Mouse (Mus musculus): Measurements from ENCODE around the gene Sppl2b. TPM values are rescaled to one million over a fixed set of nuclear protein-coding genes. Genes with fewer than 3 reads are reported as not detected.
"Not testable (repeated sequence)": the region's sequence is repeated elsewhere in the genome, so short reads cannot be mapped to it uniquely, and the experiment has no call there.

Gene Sppl2b
- total and polyA plus RNA-seq, 2 experiments from 2014 or later: 78.6 to 132 TPM

DNA sequence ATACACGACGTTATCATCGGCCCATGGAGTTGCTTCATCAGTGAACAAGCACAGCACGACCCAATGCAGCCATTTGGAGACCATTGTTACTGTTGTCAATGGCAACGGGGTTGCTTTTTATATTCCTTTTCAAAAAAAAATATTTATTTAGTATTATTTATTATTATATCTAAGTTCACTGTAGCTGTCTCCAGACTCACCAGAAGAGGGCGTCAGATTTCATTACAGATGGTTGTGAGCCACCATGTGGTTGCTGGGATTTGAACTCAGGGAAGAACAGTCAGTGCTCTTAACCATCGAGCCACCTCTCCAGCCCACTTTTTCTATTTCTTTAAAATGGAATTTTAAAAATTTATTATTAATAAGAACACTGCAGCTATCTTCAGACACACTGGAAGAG is 40.3 kb upstream of the Sppl2b start:
- Histone ChIP-seq H3K9ac (replicated peaks; ENCODE audit: low read length, poor library complexity, severe bottlenecking) (no peak overlapping the region), H3K27ac (ENCODE audit: low read depth, low read length) (no peak overlapping the region), H3K4me1 (ENCODE audit: insufficient read depth, low read length) (peaks cover 5% of the 10 kb centered on the region; the same call in 1 of the 2 replicates), H3K4me2 (ENCODE audit: low read depth, low read length, poor library complexity, severe bottlenecking) (no peak overlapping the region), H3K27me3 (ENCODE audit: insufficient read depth, low read length) (no peaks in the 10 kb centered on the region), H3K9me3 (ENCODE audit: low read length) (no peaks in the 10 kb centered on the region), H3K36me3 (ENCODE audit: insufficient read depth, low read length) (no peaks in the 10 kb centered on the region), H3K4me3 (ENCODE audit: low read depth, low read length) (no peak overlapping the region)
- TF ChIP-seq CTCF (IDR thresholded peaks at IDR 0.05): 0 out of 2 replicates have a peak, but pooled peaks have one; percentile 16
- WGBS: 59% methylated on average over 7 of the region's 7 CpGs
- ATAC-seq (ENCODE audit: low FRiP score): no peak
- DNase-seq (ENCODE audit: low spot score): no peak

DNA sequence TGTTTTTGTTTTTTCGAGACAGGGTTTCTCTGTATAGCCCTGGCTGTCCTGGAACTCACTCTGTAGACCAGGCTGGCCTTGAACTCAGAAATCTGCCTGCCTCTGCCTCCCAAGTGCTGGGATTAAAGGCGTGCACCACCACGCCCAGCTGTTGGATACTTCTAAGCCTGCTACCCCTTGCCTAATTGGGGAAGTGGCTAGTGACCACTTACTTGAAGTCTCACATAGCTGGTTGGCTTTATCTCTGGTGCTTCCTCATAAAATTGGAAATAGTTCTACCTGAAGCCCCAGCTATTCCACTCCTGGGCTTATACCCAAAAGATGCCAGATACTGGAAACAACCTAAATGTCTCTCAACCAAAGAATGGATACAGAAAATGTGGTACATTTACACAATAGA is 38.8 kb upstream of the Sppl2b start:
- H3K4me3 ChIP-seq (ENCODE audit: low read depth, low read length); ATAC-seq (ENCODE audit: low FRiP score); H3K27me3 ChIP-seq (ENCODE audit: insufficient read depth, low read length); H3K4me2 ChIP-seq (ENCODE audit: low read depth, low read length, poor library complexity, severe bottlenecking); DNase-seq (ENCODE audit: low spot score); H3K36me3 ChIP-seq (ENCODE audit: insufficient read depth, low read length); H3K9ac ChIP-seq (replicated peaks; ENCODE audit: low read length, poor library complexity, severe bottlenecking); H3K27ac ChIP-seq (ENCODE audit: low read depth, low read length); H3K9me3 ChIP-seq (ENCODE audit: low read length); H3K4me1 ChIP-seq (ENCODE audit: insufficient read depth, low read length): not testable (repeated sequence)
- 80% methylated on average over 3 of the region's 3 CpGs for WGBS

DNA sequence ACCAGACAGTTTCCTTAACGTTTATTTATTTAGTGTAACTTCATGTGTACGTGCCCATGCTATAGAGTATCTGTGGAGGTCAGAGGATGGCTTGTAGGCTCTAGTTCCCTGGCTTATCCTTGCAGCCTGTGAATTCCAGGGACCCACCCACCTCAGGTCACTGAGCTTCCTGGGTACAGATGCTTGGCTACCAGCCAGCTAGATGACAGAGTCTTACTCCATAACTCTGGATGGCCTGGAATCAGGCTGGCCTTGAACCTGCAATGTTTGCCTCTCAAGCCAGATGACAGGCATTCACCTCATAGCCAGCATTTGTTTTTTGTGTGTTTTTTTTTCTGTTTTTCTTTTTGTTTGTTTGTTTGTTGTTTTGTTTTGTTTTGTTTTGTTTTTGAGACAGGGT is 37.9 kb upstream of the Sppl2b start:
- DNase-seq (ENCODE audit: low spot score) (no peak), ATAC-seq (ENCODE audit: low FRiP score) (no peak)
- TF ChIP-seq CTCF (IDR thresholded peaks at IDR 0.05): no peak
- H3K27me3 ChIP-seq (ENCODE audit: insufficient read depth, low read length): no peaks in the 10 kb centered on the region
- H3K27ac ChIP-seq (ENCODE audit: low read depth, low read length): no peak overlapping the region
- H3K9me3 ChIP-seq (ENCODE audit: low read length): no peaks in the 10 kb centered on the region
- H3K4me3 ChIP-seq (ENCODE audit: low read depth, low read length): no peak overlapping the region
- H3K36me3 ChIP-seq (ENCODE audit: insufficient read depth, low read length): no peaks in the 10 kb centered on the region
- no peak overlapping the region for H3K9ac ChIP-seq (replicated peaks; ENCODE audit: low read length, poor library complexity, severe bottlenecking)
- 58% methylated on average over 2 of the region's 2 CpGs for WGBS
- H3K4me1 ChIP-seq (ENCODE audit: insufficient read depth, low read length): no peaks in the 10 kb centered on the region
- H3K4me2 ChIP-seq (ENCODE audit: low read depth, low read length, poor library complexity, severe bottlenecking): no peak overlapping the region

DNA sequence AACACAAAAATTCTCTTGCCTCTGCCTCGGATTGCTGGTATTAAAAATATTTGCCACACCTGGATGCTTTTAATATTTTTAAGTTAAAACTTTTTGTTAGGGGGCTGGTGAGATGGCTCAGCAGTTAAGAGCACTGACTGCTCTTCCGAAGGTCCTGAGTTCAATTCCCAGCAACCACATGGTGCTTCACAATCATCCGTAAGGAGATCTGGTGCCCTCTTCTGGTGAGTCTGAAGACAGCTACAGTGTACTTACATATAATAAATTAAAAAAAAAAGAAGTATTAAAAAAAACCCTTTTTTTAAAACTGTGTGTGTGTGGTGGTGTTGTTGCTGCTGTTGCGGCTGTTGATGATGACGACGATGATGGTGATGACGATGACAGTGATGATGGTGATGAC is 37.1 kb upstream of the Sppl2b start:
- not testable (repeated sequence) for DNase-seq (ENCODE audit: low spot score); H3K4me2 ChIP-seq (ENCODE audit: low read depth, low read length, poor library complexity, severe bottlenecking); ATAC-seq (ENCODE audit: low FRiP score); H3K4me1 ChIP-seq (ENCODE audit: insufficient read depth, low read length); H3K9ac ChIP-seq (replicated peaks; ENCODE audit: low read length, poor library complexity, severe bottlenecking); H3K4me3 ChIP-seq (ENCODE audit: low read depth, low read length); H3K9me3 ChIP-seq (ENCODE audit: low read length); H3K36me3 ChIP-seq (ENCODE audit: insufficient read depth, low read length); H3K27ac ChIP-seq (ENCODE audit: low read depth, low read length); H3K27me3 ChIP-seq (ENCODE audit: insufficient read depth, low read length)
- peak; percentile 44; the same call in 1 of the 2 replicates for TF ChIP-seq CTCF (IDR thresholded peaks at IDR 0.05)
- WGBS: 81% methylated on average over 7 of the region's 7 CpGs

DNA sequence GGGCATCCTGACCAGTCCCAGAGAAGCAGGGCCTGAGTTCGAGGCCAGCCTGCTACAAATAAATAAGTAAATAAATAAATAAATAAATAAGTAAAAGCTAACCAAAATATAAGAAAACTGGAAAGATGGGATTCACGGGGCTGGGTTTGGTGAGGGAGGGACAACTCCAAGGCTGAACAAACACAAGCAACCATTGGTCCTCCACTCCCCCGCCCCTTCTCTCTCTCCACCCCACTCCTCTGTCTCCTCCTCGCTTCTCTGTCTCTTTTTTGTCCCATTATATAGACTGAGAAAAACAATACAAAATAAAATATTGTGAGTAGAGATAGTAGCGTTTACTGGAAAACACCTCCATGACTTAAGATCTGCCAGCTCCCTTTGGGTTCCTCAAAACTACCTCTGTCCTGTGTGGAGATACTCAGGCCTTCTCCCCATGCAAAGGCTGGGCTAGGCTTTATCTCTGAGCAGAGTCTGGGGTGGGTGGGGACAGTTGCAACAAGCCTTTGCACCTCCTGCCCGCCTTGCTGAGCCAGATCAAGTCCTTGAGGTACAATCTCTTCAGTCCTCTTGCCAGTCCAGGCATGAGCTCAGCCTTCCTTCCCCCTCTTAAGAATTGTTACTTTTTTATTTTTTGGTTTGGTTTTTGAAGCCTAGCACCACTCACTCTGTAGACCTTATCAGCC is 36.3 kb upstream of the Sppl2b start:
- TF ChIP-seq CTCF (IDR thresholded peaks at IDR 0.05): no peak
- Histone ChIP-seq H3K4me2 (ENCODE audit: low read depth, low read length, poor library complexity, severe bottlenecking) (no peak overlapping the region), H3K4me1 (ENCODE audit: insufficient read depth, low read length) (no peaks in the 10 kb centered on the region), H3K27ac (ENCODE audit: low read depth, low read length) (no peak overlapping the region), H3K36me3 (ENCODE audit: insufficient read depth, low read length) (no peaks in the 10 kb centered on the region), H3K9ac (replicated peaks; ENCODE audit: low read length, poor library complexity, severe bottlenecking) (no peak overlapping the region), H3K4me3 (ENCODE audit: low read depth, low read length) (no peak overlapping the region), H3K27me3 (ENCODE audit: insufficient read depth, low read length) (no peaks in the 10 kb centered on the region), H3K9me3 (ENCODE audit: low read length) (no peaks in the 10 kb centered on the region)
- 58% methylated on average over 6 of the region's 6 CpGs for WGBS
- DNase-seq (ENCODE audit: low spot score) (no peak), ATAC-seq (ENCODE audit: low FRiP score) (no peak)

DNA sequence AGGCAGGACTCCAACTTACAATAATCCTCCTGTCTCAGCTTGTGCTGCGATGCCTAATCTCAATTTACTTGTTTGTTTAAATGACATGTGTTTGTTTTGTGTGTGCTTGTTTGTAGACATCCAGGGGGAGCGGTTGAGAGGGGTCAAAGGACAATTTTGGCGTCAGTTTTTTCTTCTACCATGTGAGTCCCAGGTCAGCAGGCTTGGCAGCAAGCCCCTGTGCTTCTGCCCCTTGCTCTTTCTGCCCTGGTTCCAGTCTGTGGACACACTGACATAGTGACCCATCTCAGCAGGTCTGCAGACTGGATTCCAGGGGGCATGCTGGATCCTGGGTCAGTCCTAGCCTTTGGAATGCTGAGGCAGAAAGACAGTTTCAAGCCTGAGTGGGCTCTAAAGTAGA is 35.7 kb upstream of the Sppl2b start:
- TF ChIP-seq CTCF (IDR thresholded peaks at IDR 0.05): no peak
- Histone ChIP-seq H3K27ac (ENCODE audit: low read depth, low read length) (no peak overlapping the region), H3K4me2 (ENCODE audit: low read depth, low read length, poor library complexity, severe bottlenecking) (no peak overlapping the region), H3K9me3 (ENCODE audit: low read length) (no peaks in the 10 kb centered on the region), H3K9ac (replicated peaks; ENCODE audit: low read length, poor library complexity, severe bottlenecking) (no peak overlapping the region), H3K4me1 (ENCODE audit: insufficient read depth, low read length) (no peaks in the 10 kb centered on the region), H3K4me3 (ENCODE audit: low read depth, low read length) (no peak overlapping the region), H3K27me3 (ENCODE audit: insufficient read depth, low read length) (no peaks in the 10 kb centered on the region), H3K36me3 (ENCODE audit: insufficient read depth, low read length) (no peaks in the 10 kb centered on the region)
- WGBS: 54% methylated on average over 3 of the region's 3 CpGs
- no peak for ATAC-seq (ENCODE audit: low FRiP score)
- no peak for DNase-seq (ENCODE audit: low spot score)
